In the genomic region with DNA sequence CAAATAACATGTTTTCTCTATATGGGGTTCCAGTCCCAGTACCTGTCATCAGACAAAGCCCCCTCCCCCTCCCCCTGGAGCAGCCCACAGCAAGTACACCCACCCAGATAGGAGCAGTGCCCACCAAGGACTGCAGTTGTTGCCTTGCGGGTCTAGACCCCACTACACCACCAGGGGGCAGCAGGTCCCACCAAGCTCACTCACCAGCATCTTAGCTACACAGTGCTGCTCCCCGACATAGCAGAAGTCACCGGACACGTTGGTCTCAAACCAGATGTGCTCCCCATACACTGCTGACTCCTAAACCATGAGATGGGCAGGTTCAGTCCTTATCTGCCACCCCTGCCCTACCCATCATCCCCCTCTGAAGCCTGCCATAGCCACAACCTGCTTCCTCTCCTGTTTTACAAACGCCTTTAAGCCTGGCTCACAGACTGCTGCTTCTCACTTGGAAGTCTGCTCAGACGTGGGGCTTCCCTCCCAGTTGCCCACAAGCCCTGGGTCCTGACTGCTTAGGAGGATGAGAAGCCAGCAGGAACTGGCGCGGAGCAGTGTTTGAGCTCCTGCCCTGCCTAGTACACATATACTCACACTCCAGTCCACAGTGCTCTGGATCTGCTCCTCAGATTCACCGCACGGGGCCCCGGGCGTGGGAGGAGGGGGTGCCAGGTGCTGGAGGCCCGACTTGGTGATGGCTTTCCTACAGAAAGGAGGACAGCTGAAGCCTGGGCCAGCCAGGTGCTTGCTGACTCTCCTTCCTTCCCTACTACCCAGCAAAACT, we compare ENCODE assay signal across 8 mouse cellular contexts. TPM values are rescaled to one million over a fixed set of nuclear protein-coding genes. Genes with fewer than 3 reads are reported as not detected.
DNase-seq lines count a peak whose midpoint lies in the region; ATAC-seq lines count a peak whose summit lies in the region.

No protein-coding gene starts in this region.

- 42% methylated on average over 13 of the region's 13 CpGs for WGBS in limb, embryonic 13.5 days
- 51% methylated on average over 13 of the region's 13 CpGs for WGBS in midbrain, embryonic 13.5 days

- no peaks in the 10 kb centered on the region for H3K9me3 ChIP-seq in limb, embryonic 13.5 days
- no peaks in the 10 kb centered on the region for H3K9me3 ChIP-seq in midbrain, embryonic 13.5 days

- intact Hi-C loops in heart, postnatal 25 days (cut with DNase I): loop anchor here (1.0 to 5.0 kb wide), 3 partner anchors 15 to 113 kb away; no protein-coding TSS in a partner anchor

- H3K36me3 ChIP-seq in limb, embryonic 13.5 days: peaks cover 24% of the 10 kb centered on the region
- peaks cover 15% of the 10 kb centered on the region for H3K36me3 ChIP-seq in midbrain, embryonic 13.5 days

- peak; percentile 82 for ATAC-seq in inflammation-experienced regulatory T-cells, adult 6 months
- ATAC-seq in limb, embryonic 13.5 days (ENCODE audit: low FRiP score, low read depth): peak; percentile 67
- peak; percentile 76 for ATAC-seq in midbrain, embryonic 13.5 days

- H3K9ac ChIP-seq in limb, embryonic 13.5 days: peak overlapping the region; percentile 26; the same call in 1 of the 2 replicates
- 0 out of 2 replicates have a peak overlapping the region, but pooled peaks have one; percentile 3 for H3K9ac ChIP-seq in midbrain, embryonic 13.5 days (replicated peaks)

- H3K4me1 ChIP-seq in limb, embryonic 13.5 days: peaks cover 42% of the 10 kb centered on the region
- H3K4me1 ChIP-seq in midbrain, embryonic 13.5 days (replicated peaks): peaks cover 38% of the 10 kb centered on the region

- no peaks in the 10 kb centered on the region for H3K27me3 ChIP-seq in limb, embryonic 13.5 days
- H3K27me3 ChIP-seq in midbrain, embryonic 13.5 days: no peaks in the 10 kb centered on the region

- H3K4me2 ChIP-seq in limb, embryonic 13.5 days (replicated peaks): no peak overlapping the region
- H3K4me2 ChIP-seq in midbrain, embryonic 13.5 days (replicated peaks): no peak overlapping the region

- no peak overlapping the region; the same call in 1 of the 2 replicates for H3K27ac ChIP-seq in limb, embryonic 13.5 days
- H3K27ac ChIP-seq in midbrain, embryonic 13.5 days: no peak overlapping the region

- DNase-seq in heart, adult 11 months: peak; percentile 96
- no peak for DNase-seq in heart, postnatal 25 days (ENCODE audit: low spot score)
- DNase-seq in cerebellum, postnatal 4 days (ENCODE audit: low spot score in 2 of 2): peak; percentile 87
- peak; percentile 87 for DNase-seq in gastrocnemius, postnatal 10 days
- DNase-seq in spleen, adult 12 weeks (ENCODE audit: low spot score): peak; percentile 64

- no peak overlapping the region for H3K4me3 ChIP-seq in limb, embryonic 13.5 days
- H3K4me3 ChIP-seq in midbrain, embryonic 13.5 days (replicated peaks): no peak overlapping the region

RNA-seq across cellular contexts. Expression of a gene that starts 1.1 kb away (rescaled TPM):
- total RNA-seq in heart, postnatal 25 days (2021): not detected
- total RNA-seq in gastrocnemius, postnatal 10 days (2021): not detected
- polyA plus RNA-seq in inflammation-experienced regulatory T-cells, adult 6 months (2017; shearing (Covaris generic)): 1 to 10 TPM in 1 of 3 experiments, under 1 TPM in 2; 0.78 to 1.8 (median 0.83) TPM
- 0.27 and 0.61 TPM in 2 replicates for polyA plus RNA-seq in limb, embryonic 13.5 days (2015; fragmentation: Nextera tagmentation; extraction: Ambion mirVana)
- polyA plus RNA-seq in midbrain, embryonic 13.5 days (2015; fragmentation: Nextera tagmentation; extraction: Ambion mirVana): 0.38 TPM in 1 of 2 replicates, not detected in the other

RNA-seq across cellular contexts. Expression of a gene that starts 12.3 kb away (rescaled TPM):
- total RNA-seq in heart, postnatal 25 days (2021): 1 to 10 TPM; 4.4 TPM
- 10 to 100 TPM; 43.3 to 55.2 TPM for total RNA-seq in gastrocnemius, postnatal 10 days (2021)
- polyA plus RNA-seq in inflammation-experienced regulatory T-cells, adult 6 months (2017; shearing (Covaris generic)): 1 to 10 TPM; 1.5 to 2.2 (median 1.5) TPM
- 1,939 and 1,982 TPM in 2 replicates for polyA plus RNA-seq in limb, embryonic 13.5 days (2015; fragmentation: Nextera tagmentation; extraction: Ambion mirVana)
- polyA plus RNA-seq in midbrain, embryonic 13.5 days (2015; fragmentation: Nextera tagmentation; extraction: Ambion mirVana): 322 and 354 TPM in 2 replicates

RNA-seq across cellular contexts. Expression of a gene that starts 17.3 kb away (rescaled TPM):
- total RNA-seq in heart, postnatal 25 days (2021): not detected
- under 1 TPM in 1 of 2 experiments, not detected in 1; 0.16 TPM for total RNA-seq in gastrocnemius, postnatal 10 days (2021)
- 1 to 10 TPM in 1 of 3 experiments, under 1 TPM in 1, not detected in 1; 0.23 to 1.9 TPM for polyA plus RNA-seq in inflammation-experienced regulatory T-cells, adult 6 months (2017; shearing (Covaris generic))
- 0.38 and 0.78 TPM in 2 replicates for polyA plus RNA-seq in limb, embryonic 13.5 days (2015; fragmentation: Nextera tagmentation; extraction: Ambion mirVana)
- polyA plus RNA-seq in midbrain, embryonic 13.5 days (2015; fragmentation: Nextera tagmentation; extraction: Ambion mirVana): 0.36 and 0.54 TPM in 2 replicates

RNA-seq across cellular contexts. Expression of a gene that starts 31.3 kb away (rescaled TPM):
- total RNA-seq in heart, postnatal 25 days (2021): 10 to 100 TPM; 37.7 to 46.9 TPM
- total RNA-seq in gastrocnemius, postnatal 10 days (2021): 10 to 100 TPM; 60.5 to 84.3 TPM
- 100 to 1,000 TPM in 2 of 3 experiments, 10 to 100 TPM in 1; 89.4 to 181 (median 130) TPM for polyA plus RNA-seq in inflammation-experienced regulatory T-cells, adult 6 months (2017; shearing (Covaris generic))
- 33.0 and 34.0 TPM in 2 replicates for polyA plus RNA-seq in limb, embryonic 13.5 days (2015; fragmentation: Nextera tagmentation; extraction: Ambion mirVana)
- 21.4 and 26.4 TPM in 2 replicates for polyA plus RNA-seq in midbrain, embryonic 13.5 days (2015; fragmentation: Nextera tagmentation; extraction: Ambion mirVana)

Comparison
In these comparisons a context has a peak if more than half of its experiments do, and no peak if none do; other contexts are left out.
1. RNA of a gene that starts 12.3 kb away (polyA plus RNA-seq): 1,939 to 1,982 TPM in limb, embryonic 13.5 days and 322 to 354 TPM in midbrain, embryonic 13.5 days; 1.5 to 2.2 TPM in inflammation-experienced regulatory T-cells, adult 6 months; every median in the first group is over 100 times any median in the second.
2. Peak in every context shown above with its lines, with median percentiles within 50 percentile points of each other: ATAC-seq.